Mouse (Mus musculus): ENCODE data around the gene Yy1.

DNA sequence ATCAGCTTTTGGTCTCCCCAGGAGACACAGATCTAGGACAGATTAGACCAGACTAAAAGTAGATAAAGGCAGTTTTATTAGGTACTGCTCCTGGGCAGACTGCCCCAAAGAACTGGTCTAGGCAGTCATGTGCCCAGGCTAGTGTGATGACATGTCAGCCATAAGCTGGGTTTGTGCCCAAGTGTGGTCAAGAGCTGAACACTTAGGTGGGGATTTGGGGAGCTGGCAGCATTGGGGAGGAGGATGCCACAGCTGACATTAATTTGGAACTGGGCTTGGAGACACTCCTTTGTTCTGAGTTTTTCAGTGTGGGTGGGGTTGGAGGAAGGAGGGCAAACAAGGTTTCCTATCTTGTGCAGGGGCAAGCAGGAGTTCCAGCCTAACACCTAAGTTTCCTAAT, 46.8 kb upstream of the Yy1 start:
- TF ChIP-seq CTCF (IDR thresholded peaks at IDR 0.05; ENCODE audit: low read depth, low read length), result no peak
- TF ChIP-seq POLR2A (IDR thresholded peaks at IDR 0.05; ENCODE audit: insufficient read depth, low read length), result no peak
